ENCODE assay signal across 10 mouse cellular contexts in the genomic region with DNA sequence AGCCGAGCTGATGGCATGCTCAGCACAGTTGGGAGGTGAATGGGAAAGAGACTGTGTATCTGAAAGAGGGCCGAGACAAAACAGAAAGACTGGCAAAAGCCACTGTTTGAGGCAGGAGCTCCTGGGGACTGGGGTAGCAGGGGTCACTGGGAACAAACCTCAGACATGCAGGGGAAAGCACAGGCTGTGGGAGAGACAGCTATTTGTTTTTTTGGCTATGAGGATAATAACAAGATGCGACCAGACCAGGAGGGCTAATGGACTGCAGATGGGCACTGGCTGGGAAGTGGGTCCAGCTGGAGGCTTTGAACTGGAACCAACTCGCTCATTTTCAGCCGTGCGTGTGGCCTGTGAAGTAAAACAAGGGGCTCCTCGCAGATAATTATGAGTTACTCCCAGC. TPM values are rescaled to one million over a fixed set of nuclear protein-coding genes. Genes with fewer than 3 reads are reported as not detected.
DNase-seq lines count a peak whose midpoint lies in the region; ATAC-seq lines count a peak whose summit lies in the region.
"Had no signal": no experiment of that assay in that cellular context is flagged by ENCODE, and none has a peak within 500 bp of the region (broad histone marks: within the 10 kb centered on the region; RNA-seq: fewer than 3 reads in every experiment).

No protein-coding gene starts in this region.

- H3K4me3 ChIP-seq in forebrain, embryonic 14.5 days (ENCODE audit: low read depth, low read length), result no peak overlapping the region
- no peak overlapping the region for H3K4me3 ChIP-seq in midbrain, embryonic 14.5 days (replicated peaks; ENCODE audit: low read depth, low read length)

- 0 out of 2 replicates have a peak, but pooled peaks have one; percentile 30 for ATAC-seq in forebrain, embryonic 14.5 days
- peak; percentile 43; the same call in 1 of the 2 replicates for ATAC-seq in midbrain, embryonic 14.5 days (ENCODE audit: low FRiP score, low TSS enrichment)

- no peaks in the 10 kb centered on the region for H3K27me3 ChIP-seq in forebrain, embryonic 14.5 days (replicated peaks; ENCODE audit: control insufficient read depth, insufficient read depth, low read length)
- no peaks in the 10 kb centered on the region for H3K27me3 ChIP-seq in midbrain, embryonic 14.5 days (ENCODE audit: control insufficient read depth, insufficient read depth, low read length)

- H3K4me1 ChIP-seq in forebrain, embryonic 14.5 days (ENCODE audit: control insufficient read depth, insufficient read depth, low read length), result no peaks in the 10 kb centered on the region
- no peaks in the 10 kb centered on the region for H3K4me1 ChIP-seq in midbrain, embryonic 14.5 days (ENCODE audit: control insufficient read depth, insufficient read depth, low read length)

- WGBS in forebrain, embryonic 14.5 days, result 14% methylated on average over 7 of the region's 7 CpGs
- WGBS in midbrain, embryonic 14.5 days, result 12% methylated on average over 7 of the region's 7 CpGs

- no peak overlapping the region for H3K27ac ChIP-seq in forebrain, embryonic 14.5 days (ENCODE audit: low read depth, low read length)
- H3K27ac ChIP-seq in midbrain, embryonic 14.5 days (replicated peaks; ENCODE audit: low read depth, low read length), result no peak overlapping the region

- peak; percentile 59 for DNase-seq in NIH3T3 (ENCODE audit: low read depth)
- DNase-seq in cerebellum, adult 9-10 months, result peak; percentile 46
- peak; percentile 59 for DNase-seq in forebrain, embryonic 14.5 days (ENCODE audit: low spot score)
- DNase-seq in midbrain, embryonic 14.5 days, result peak; percentile 47
- no peak for DNase-seq in testis, postnatal 14 days (ENCODE audit: low spot score)
- DNase-seq in kidney, adult 11 months, result no peak
- DNase-seq in layer of hippocampus, postnatal 25 days (ENCODE audit: extremely low spot score in 1 of 2, low spot score in 1 of 2), result no peak
- no peak for DNase-seq in right cerebral cortex, adult 18-20 months
- DNase-seq: kidney, adult 8-10 months; lung, adult 18-20 months had no signal

- no peaks in the 10 kb centered on the region for H3K9me3 ChIP-seq in forebrain, embryonic 14.5 days (replicated peaks; ENCODE audit: control insufficient read depth, low read length)
- H3K9me3 ChIP-seq in midbrain, embryonic 14.5 days (ENCODE audit: control insufficient read depth, low read length), result no peaks in the 10 kb centered on the region

- peaks cover 9% of the 10 kb centered on the region for H3K36me3 ChIP-seq in forebrain, embryonic 14.5 days (ENCODE audit: control insufficient read depth, insufficient read depth, low read length)
- H3K36me3 ChIP-seq in midbrain, embryonic 14.5 days (ENCODE audit: control insufficient read depth, insufficient read depth, low read length), result peaks cover 7% of the 10 kb centered on the region

- no peak overlapping the region for H3K9ac ChIP-seq in forebrain, embryonic 14.5 days (ENCODE audit: low read length)
- H3K9ac ChIP-seq in midbrain, embryonic 14.5 days (replicated peaks; ENCODE audit: low read length), result no peak overlapping the region

- no peak overlapping the region for H3K4me2 ChIP-seq in forebrain, embryonic 14.5 days (ENCODE audit: low read length)
- H3K4me2 ChIP-seq in midbrain, embryonic 14.5 days (ENCODE audit: low read length), result no peak overlapping the region

RNA-seq across cellular contexts. Expression of a gene that starts 52.9 kb away (rescaled TPM):
- 0.36 TPM in 2 replicates for polyA plus RNA-seq in forebrain, embryonic 14.5 days (2014; fragmentation: Nextera tagmentation; extraction: Ambion mirVana)
- 0.30 and 0.54 TPM in 2 replicates for polyA plus RNA-seq in midbrain, embryonic 14.5 days (2014; fragmentation: Nextera tagmentation; extraction: Ambion mirVana)
- 1 to 10 TPM; 1.6 to 2.2 TPM for total RNA-seq in layer of hippocampus, postnatal 25 days (2021)

Comparison
In these comparisons a context has a peak if more than half of its experiments do, and no peak if none do; other contexts are left out.
1. DNase-seq: peak in NIH3T3 (single experiment), cerebellum, adult 9-10 months (single experiment), forebrain, embryonic 14.5 days (single experiment) and midbrain, embryonic 14.5 days (single experiment); none in testis, postnatal 14 days (single experiment), kidney, adult 11 months (single experiment), layer of hippocampus, postnatal 25 days (0 of 2) and right cerebral cortex, adult 18-20 months (single experiment).